Mouse (Mus musculus): ENCODE data around the gene Myzap.

Myzap gene

GRCm38 (mm10) chr9:71599861-71600260 is 7.7 kb upstream of the Myzap start:
- DNase-seq = peak in 1 of 2 experiments; percentile 34

GRCm38 (mm10) chr9:71596888-71597287 is 4.7 kb upstream of the Myzap start:
- DNase-seq = no peak

- no peak for DNase-seq
Observed at GRCm38 (mm10) chr9:71592577-71593285, 571 bp upstream of the Myzap start.

GRCm38 (mm10) chr9:71591106-71591505 is 1.1 kb downstream of the Myzap start:
- DNase-seq = no peak

GRCm38 (mm10) chr9:71589771-71590170 is 2.4 kb downstream of the Myzap start:
- no peak for DNase-seq

GRCm38 (mm10) chr9:71588930-71589592 is 3.1 kb downstream of the Myzap start:
- no peak for DNase-seq

GRCm38 (mm10) chr9:71586408-71586807 is 5.8 kb downstream of the Myzap start:
- peak; percentile 58 to 70 for DNase-seq

GRCm38 (mm10) chr9:71582771-71583170 is 9.4 kb downstream of the Myzap start:
- DNase-seq = no peak

GRCm38 (mm10) chr9:71578896-71579564 is 13.1 kb downstream of the Myzap start:
- DNase-seq = peak in 1 of 2 experiments; percentile 31

GRCm38 (mm10) chr9:71574440-71574839 is 17.7 kb downstream of the Myzap start:
- DNase-seq = no peak

- no peak for DNase-seq
Observed at GRCm38 (mm10) chr9:71573771-71574340, 18.3 kb downstream of the Myzap start.

- no peak for DNase-seq
Observed at GRCm38 (mm10) chr9:71571150-71571633, 21.0 kb downstream of the Myzap start.

GRCm38 (mm10) chr9:71570170-71570569 is 22.0 kb downstream of the Myzap start:
- DNase-seq = no peak

- no peak for DNase-seq
Observed at GRCm38 (mm10) chr9:71568323-71568942, 23.7 kb downstream of the Myzap start.

- peak in 1 of 2 experiments; percentile 34 for DNase-seq
Observed at GRCm38 (mm10) chr9:71567391-71567790, 24.8 kb downstream of the Myzap start.

- peak; percentile 27 to 54 for DNase-seq
Observed at GRCm38 (mm10) chr9:71566763-71567162, 25.4 kb downstream of the Myzap start.

- peak; percentile 84 to 92 for DNase-seq
Observed at GRCm38 (mm10) chr9:71557737-71558136, 34.4 kb downstream of the Myzap start.

GRCm38 (mm10) chr9:71554001-71554400 is 38.2 kb downstream of the Myzap start:
- DNase-seq = no peak

GRCm38 (mm10) chr9:71550176-71550575 is 42.0 kb downstream of the Myzap start:
- no peak for DNase-seq

GRCm38 (mm10) chr9:71547704-71548275 is 44.4 kb downstream of the Myzap start:
- DNase-seq = no peak

- no peak for DNase-seq
Observed at GRCm38 (mm10) chr9:71544831-71545230, 47.3 kb downstream of the Myzap start.

- DNase-seq = peak; percentile 72 to 85
Observed at GRCm38 (mm10) chr9:71543443-71544222, 48.5 kb downstream of the Myzap start.
